ENCODE assay signal across 9 mouse cellular contexts in genomic region chr3:95740406-95740805, GRCm38 (mm10). TPM values are rescaled to one million over a fixed set of nuclear protein-coding genes. Genes with fewer than 3 reads are reported as not detected.
DNase-seq lines count a peak whose midpoint lies in the region.
"Had no signal": no experiment of that assay in that cellular context is flagged by ENCODE, and none has a peak within 500 bp of the region (broad histone marks: within the 10 kb centered on the region; RNA-seq: fewer than 3 reads in every experiment).

No protein-coding gene starts in this region.

- no peaks in the 10 kb centered on the region for H3K9me3 ChIP-seq in megakaryocyte, embryonic 14.5 days
- H3K9me3 ChIP-seq: midbrain, embryonic 12.5 days had no signal

- no peaks in the 10 kb centered on the region for H3K27me3 ChIP-seq in megakaryocyte, embryonic 14.5 days (replicated peaks)
- H3K27me3 ChIP-seq: midbrain, embryonic 12.5 days had no signal

- H3K4me3 ChIP-seq in megakaryocyte, embryonic 14.5 days (replicated peaks): peak overlapping the region; percentile 76
- H3K4me3 ChIP-seq: midbrain, embryonic 12.5 days had no signal

- peak; percentile 26 for DNase-seq in ovary, postnatal 14 days (ENCODE audit: low spot score)
- DNase-seq in ovary, postnatal 36 days (ENCODE audit: low spot score): no peak
- DNase-seq in heart, adult 9 months (ENCODE audit: low spot score in 2 of 2): peak; percentile 59 to 75
- DNase-seq in kidney, postnatal 14 days: peak; percentile 76
- DNase-seq in urinary bladder, adult 18-20 months (ENCODE audit: low spot score in 2 of 2): no peak
- DNase-seq in retina, embryonic 14.5 days (ENCODE audit: low spot score): no peak
- DNase-seq in frontal cortex, postnatal 36 days (ENCODE audit: low spot score in 2 of 2): no peak

- peaks cover 76% of the 10 kb centered on the region for H3K4me1 ChIP-seq in megakaryocyte, embryonic 14.5 days
- H3K4me1 ChIP-seq: midbrain, embryonic 12.5 days had no signal

- H3K36me3 ChIP-seq in megakaryocyte, embryonic 14.5 days (replicated peaks; ENCODE audit: low read length): peaks cover 100% of the 10 kb centered on the region

RNA-seq across cellular contexts. Expression of gene Ecm1, which starts 1.0 kb away (rescaled TPM):
- polyA plus RNA-seq in megakaryocyte, embryonic 14.5 days (2012; ENCODE audit: insufficient read depth, low replicate concordance): 274 and 549 TPM in 2 replicates

RNA-seq across cellular contexts. Expression of gene Tars2, which starts 19.6 kb away (rescaled TPM):
- polyA plus RNA-seq in megakaryocyte, embryonic 14.5 days (2012; ENCODE audit: insufficient read depth, low replicate concordance): 22.7 and 22.9 TPM in 2 replicates

RNA-seq across cellular contexts. Expression of gene Adamtsl4, which starts 52.7 kb away (rescaled TPM):
- polyA plus RNA-seq in megakaryocyte, embryonic 14.5 days (2012; ENCODE audit: insufficient read depth, low replicate concordance): 0.83 TPM in 1 of 2 replicates, not detected in the other

Comparison
In these comparisons a context has a peak if more than half of its experiments do, and no peak if none do; other contexts are left out.
1. DNase-seq: peak in ovary, postnatal 14 days (single experiment), heart, adult 9 months (2 of 2) and kidney, postnatal 14 days (single experiment); none in ovary, postnatal 36 days (single experiment), urinary bladder, adult 18-20 months (0 of 2), retina, embryonic 14.5 days (single experiment) and frontal cortex, postnatal 36 days (0 of 2).